Mouse (Mus musculus) heart, postnatal 0 days (tissue): ENCODE results near the gene Asphd2.

Experiments
- CTCF ChIP-seq: IDR thresholded peaks from 2 replicates; pipeline ENCODE4 v1.5.1; 2016; ENCODE audit warnings: antibody characterized with exemption, control low read depth, low read depth
- EP300 ChIP-seq: IDR thresholded peaks from 2 replicates; pipeline ENCODE4 v1.6.1; 2016; ENCODE audit warnings: antibody characterized with exemption, low read depth

DNA sequence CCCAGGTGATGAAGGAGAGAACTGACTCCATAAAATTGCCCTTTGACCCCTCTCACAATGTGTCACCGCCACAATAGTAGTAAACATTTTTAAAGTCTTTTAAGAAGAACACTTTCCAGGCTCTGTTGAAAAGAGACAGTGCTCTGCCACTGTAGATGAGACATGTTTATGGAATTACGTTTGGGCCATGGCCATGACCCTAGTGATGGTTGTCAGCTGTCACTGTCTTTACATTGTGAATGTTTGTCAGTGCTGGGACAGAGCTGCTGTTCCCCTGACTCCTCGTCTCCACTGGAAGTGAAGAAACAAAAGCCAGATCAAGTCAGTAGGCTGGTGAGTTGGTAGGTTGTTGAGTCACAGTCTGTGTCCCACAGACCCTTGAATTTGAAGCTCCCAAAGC is 7.8 kb upstream of the Asphd2 start:
- no peak for TF ChIP-seq CTCF
- no peak for TF ChIP-seq EP300
